Mouse (Mus musculus): ENCODE results near the gene Lmo2. TPM values are rescaled to one million over a fixed set of nuclear protein-coding genes. Genes with fewer than 3 reads are reported as not detected.
"Not testable (repeated sequence)": the region's sequence is repeated elsewhere in the genome, so short reads cannot be mapped to it uniquely, and the experiment has no call there.

Lmo2 gene
- total RNA-seq, 2 experiments from 2014 or later = 7.0 to 10.6 TPM

DNA sequence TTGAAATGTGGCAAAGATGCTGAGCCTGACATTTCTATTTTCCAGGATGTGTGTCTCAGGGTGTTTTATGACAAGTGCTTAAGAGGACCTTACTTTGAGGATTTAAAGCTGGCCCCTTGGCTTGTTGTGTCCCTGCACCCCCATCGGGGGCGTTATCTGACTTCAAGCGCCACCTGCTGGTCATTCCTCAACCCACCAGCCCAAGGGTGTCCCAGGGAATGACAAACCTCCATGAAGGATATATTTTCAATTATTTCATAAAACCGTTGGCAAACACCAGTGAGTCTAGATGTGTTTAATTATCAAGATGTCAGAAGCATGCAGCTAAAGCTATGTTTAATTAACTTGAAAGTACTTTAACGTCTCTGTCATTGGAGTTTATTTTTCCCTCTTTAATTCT, 24.5 kb downstream of the Lmo2 start:
- DNase-seq = peak; percentile 26

DNA sequence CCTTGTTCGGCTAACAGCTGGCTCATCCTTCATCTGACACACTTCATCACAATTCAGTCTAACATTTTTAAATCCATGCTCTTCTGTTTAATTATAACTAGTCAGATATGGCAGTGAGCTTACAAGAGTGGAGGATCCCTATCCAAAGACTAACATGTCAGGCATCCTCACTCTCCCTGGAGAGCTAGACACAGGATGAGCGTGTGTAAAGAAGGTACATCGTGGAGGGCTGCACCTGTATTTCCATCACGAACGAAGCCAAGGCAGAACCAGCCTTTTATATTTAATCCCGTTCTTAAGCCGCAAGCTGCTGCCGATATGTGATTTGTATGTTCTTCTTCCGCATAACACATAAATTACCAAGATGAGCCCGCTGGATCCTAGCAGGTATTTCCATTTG, 25.4 kb downstream of the Lmo2 start:
- DNase-seq = no peak

DNA sequence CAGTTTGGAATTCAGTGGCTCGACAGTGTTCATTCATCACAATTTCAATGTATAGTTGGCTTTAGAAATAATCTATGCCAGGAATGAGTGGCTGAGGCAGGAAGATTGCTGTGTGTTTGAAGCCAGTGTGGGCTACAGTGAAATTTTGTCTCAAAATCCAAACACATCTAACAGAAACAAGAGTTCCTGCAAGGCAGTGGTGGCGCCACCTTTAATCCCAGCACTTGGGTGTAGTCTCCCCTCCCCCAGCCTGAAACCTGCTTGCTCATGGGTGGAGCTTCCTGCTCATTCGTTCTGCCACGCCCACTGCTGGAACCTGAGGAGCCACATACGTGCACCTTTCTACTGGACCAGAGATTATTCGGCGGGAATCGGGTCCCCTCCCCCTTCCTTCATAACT, 29.8 kb downstream of the Lmo2 start:
- not testable (repeated sequence) for DNase-seq

DNA sequence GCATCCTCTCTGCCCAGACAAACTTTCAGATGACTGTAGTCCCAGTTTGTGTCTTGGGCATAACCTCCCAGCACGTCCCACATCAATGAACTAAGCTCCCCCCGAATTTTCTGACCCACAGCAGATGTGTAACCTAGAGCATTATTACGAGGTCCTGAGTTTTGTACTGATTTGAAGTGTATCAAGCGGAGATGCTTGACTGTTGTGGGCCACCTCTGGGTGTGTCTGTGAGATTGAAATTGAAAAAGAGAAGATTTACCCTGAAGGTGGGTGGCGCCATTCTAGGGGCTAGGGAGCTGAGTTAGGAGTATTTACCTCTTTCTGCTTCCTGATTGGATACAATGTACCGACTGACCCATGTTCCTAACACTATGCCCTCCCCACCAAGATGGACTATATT, 31.9 kb downstream of the Lmo2 start:
- no peak for DNase-seq

DNA sequence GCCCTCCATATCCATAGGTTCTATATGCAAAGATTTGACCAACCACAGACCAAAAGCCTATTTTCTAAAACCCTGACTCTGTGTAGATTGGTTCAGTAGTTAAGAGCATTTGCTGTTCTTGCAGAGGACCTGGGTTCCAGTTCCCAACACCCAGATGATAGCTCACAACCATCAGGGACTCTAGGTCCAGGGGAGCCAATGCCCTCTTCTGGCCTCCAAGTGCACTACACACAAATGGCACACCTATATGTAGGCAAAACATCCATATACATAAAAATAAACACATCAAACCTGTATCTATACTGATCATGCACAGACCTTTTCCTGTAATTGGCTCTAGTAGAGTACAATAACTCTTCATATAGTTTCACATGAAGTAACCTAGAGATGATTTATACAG, 33.5 kb downstream of the Lmo2 start:
- DNase-seq = no peak

DNA sequence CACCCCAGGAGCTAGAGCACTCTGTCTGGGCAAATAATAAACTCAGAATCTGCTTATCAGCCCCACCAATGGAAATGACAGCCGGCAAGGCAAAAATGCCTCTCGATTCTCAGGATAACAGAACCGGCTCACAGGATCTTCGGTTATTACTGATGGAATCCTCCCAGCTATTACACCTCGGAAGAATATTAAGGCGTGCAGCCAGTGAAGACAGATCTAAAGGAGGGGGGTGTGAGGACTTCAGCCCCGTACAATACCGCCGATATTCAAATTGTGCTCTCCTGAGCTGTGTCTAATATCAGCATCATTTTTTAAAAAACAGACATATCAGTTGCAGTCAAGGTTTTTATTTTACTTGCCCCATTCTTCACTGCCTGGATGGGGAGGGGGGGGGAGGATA, 34.4 kb downstream of the Lmo2 start:
- no peak for DNase-seq

DNA sequence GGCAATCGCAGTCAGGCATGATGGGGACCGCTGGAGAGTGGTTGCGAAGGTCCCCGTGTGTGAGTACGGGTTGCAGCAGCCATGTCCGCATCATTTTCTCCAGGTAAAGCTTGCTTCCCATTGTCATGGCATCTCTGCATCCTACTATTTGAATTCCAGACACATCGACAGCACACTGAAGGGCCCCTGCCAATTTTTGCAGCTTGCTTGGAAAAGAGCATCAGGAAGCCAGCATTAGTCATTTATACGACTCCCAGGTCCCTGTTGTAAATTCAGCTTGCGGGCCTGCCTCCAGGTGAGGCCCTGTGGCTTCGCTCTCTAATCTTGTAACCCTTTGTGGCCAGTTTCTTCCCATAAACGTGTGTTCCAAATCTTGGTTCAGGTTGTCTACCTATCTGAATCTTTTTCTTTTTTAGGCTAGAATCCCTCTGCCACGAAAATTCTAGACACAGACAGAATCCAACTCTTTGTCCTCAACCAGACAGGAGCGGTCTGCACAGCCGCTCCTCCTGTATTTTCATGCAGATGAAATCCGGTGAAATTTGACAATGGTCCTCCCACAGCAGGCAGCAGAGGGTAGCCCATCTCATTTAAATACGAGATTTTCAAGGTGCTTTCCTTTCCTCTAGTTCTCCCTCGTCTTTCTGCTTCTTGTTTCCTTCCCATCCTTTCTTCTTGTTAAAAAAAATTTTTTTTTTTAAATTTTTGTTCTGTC, 35.0 kb downstream of the Lmo2 start:
- no peak for DNase-seq

DNA sequence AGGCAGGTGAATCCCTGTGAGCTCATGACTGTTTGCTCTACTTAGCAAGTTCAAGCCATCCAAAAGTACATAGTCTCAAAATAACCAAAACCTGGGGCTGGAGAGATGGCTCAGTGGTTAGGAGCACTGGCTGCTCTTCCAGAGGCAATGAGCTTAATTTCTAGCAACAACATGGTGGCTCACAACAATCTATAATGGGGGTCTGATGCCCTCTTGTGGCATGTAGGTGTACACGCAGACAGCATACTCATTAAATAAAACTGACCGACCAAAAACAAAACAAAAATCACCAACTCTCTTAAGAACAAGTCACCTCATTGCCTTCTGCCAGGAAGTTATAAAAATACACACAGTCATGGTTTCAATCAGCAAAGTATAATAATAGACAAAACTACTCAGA, 43.3 kb downstream of the Lmo2 start:
- DNase-seq = no peak

DNA sequence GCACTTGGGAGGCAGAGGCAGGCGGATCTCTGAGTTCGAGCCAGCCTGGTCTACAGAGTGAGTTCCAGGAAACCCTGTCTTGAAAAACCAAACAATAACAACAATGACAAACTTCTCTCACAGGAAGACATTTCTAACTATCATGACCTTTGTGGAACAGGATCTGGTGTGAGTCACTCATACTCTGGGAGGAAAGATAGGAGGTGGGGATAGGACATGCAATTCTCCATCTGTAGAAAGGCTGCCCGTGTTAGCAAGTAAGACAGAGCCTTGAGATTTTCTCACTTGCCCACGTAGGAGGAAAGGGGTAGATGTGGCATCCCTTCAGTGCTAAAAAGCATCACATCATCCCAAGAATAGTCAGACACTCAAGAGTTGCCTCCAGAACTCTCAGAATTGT, 44.1 kb downstream of the Lmo2 start:
- DNase-seq = no peak

DNA sequence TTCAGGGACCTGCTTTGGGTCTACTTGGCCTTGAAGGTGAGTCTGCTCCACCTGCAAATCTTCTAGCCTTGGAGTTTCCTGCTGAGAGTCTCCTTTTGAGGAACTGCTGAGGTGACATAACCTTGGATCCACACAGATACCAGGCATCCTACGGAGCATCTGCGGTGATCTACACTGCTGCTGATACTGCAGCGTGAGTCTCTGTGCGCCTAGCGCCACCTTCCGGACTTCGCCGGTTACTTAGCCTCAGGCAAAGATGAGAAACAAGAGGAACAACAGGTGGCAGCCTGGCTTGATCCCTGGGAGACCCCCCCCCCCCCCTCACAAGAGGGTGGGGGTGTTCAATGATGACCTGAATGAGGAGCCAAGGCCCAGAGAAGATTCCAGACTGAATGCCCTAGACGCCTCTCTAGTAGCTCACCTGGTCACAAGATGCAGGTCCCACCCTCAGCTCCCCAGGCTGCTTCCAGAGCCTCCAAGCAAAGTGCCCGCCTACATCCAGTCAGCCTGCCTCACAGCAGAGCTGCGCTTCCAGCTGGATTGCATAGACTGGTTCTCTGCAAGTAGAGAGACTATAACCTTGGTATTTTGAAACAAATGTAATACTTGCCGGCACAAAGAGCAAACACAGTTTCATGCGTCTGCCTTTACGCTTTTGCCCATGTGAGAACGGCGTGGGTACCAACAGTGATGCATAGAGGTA, 45.1 kb downstream of the Lmo2 start:
- no peak for DNase-seq

DNA sequence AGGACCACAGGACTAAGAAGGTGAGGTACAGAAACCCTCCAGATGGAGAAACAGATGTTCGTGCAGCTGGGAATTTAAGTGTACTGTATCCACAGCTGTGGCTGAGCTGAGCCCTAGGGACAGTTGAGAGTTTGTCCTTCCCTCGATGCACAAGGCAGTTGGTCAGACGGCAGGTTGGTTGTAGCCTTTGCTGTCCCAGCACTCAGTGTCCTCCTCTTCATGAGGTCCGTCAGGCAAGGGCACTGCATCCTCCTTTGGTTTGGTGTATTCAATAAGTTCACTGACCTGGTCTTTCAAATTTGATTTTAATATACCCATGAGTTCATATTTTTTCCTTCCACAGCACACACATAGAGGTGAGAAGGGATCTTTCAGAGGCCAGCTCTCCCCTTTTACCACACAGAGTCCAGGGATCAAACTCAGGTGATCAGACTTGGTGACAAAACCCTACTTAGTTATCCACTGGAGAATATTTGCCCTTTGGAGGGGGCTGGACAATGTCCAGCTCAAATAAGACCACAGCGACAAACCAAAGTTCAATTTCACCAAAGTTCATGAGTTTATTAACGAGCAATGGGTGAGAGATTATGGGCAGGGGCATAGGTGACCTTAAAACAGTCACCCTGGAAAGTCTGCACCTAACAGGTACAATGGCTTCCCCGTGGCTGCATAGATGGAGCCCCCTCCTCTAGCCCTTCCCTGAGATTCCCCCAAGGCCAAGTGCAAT, 50.2 kb downstream of the Lmo2 start:
- no peak for DNase-seq

DNA sequence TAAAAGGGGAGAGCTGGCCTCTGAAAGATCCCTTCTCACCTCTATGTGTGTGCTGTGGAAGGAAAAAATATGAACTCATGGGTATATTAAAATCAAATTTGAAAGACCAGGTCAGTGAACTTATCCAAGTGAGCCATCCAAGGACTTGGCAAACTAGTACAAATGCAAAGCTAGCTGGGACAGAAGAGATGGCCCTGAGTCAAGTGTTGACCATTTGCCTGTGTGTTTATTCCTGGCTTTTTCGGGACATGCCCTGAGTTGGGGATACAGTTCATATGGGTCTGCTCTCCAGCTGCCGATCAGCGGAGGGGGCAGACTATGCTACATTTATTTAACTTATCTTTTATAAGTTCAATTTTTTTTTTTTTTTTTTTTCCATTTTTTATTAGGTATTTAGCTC, 51.1 kb downstream of the Lmo2 start:
- not testable (repeated sequence) for DNase-seq

DNA sequence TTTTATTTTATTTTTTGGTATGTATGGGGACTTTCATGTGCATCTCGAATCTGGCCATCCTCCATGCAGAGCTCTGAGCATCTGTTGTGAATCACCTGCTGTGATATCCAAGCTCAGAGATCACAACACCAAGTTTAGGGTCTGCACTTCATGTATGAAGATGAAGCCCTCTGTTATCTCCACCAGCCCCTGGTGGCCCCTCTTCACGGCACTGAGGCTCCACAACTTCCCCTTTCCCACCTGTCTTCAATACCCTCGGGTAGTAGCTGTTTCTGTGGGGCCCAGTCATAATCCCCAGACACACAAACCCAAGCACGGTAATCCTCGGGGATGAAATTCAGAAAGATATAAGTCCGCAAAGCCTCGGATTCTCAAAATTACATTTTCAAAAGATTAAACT, 65.3 kb downstream of the Lmo2 start:
- DNase-seq = no peak

DNA sequence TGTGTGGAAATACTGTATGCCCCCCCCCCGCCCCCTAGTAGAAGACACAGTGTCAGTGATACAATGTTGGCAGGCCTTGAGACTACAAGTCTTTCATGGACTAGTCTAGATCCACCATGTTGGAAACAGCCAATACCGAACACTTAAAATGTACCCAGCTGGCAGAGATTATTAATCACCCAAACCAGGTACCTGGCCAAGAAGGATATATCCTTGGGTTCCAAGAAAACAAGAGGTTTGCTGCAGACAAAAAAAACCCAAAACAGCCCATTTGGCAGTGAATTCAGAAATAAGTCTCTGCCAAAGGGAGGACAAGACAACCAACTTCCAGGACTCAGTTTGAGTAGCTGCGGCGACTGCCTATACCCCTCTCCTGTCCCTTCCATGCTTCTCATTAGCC, 66.9 kb downstream of the Lmo2 start:
- no peak for DNase-seq

DNA sequence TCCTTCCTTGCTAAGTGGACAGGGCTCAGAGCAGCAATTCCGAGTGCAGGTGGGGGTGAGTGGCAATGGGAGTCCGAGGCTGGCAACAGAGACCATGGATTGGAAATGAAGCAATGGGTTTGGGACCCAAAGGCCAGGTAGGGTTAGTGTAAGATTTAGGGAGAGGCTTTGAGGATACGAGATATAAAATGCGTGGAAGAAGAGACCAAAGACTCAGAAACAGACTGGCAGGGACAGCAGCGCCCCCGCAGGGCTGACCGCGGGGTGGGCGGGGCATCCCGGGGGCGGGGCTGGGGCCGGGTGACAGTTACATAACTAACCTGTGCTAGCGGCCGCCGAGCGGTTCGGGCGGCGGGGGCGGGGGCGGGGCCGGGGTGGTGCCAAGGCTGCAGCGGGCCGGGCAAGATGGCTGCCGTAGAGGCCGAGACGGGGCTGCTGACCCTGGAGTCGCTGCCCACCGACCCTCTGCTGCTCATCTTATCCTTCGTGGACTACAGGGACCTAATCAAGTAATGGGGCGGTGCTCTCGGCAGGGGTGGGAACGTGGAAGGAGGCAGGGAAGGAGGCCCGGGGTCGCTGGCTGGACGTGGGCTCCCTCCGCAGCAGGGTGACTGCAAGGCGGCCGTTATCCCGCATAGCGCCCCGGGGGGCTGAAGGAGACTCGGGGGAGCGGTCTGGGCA, 69.8 kb downstream of the Lmo2 start, which contains the start of gene Fbxo3:
Gene Fbxo3 (plus strand): TSS at position 264 of the 681 bp plus-strand sequence.
- DNase-seq = peak; percentile 93

DNA sequence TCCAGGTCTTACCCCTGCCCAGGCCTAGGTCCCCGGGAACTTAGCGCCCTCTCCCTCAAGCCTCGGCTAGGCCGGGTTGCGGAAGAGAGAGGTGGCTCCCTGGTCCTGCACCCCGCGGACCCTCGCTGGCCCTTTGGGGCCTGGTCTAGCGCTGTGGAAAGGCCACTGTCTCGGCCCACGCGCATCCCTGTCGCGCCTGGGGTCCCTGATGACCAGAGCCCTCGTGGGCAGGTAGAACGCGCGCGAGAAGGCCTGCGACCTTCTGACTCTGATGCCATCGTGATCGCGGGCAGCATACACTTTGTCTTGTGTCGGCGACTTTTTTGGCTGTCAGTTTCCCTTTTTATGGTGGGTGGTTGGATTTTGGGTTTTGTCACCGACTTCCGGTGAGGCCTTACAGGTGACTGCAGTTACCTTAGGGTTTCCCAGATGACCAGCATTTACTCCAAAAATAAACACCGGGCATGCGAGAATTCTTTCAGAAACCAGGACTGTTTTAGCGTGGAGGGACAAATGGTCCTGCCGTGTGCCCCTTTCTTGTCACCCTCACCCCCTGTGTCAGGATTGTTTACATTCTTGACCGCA, 70.4 kb downstream of the Lmo2 start, which contains the start of gene 4931422A03Rik:
Gene 4931422A03Rik (minus strand): TSS at position 223 of the 585 bp plus-strand sequence.
- no peak for DNase-seq

DNA sequence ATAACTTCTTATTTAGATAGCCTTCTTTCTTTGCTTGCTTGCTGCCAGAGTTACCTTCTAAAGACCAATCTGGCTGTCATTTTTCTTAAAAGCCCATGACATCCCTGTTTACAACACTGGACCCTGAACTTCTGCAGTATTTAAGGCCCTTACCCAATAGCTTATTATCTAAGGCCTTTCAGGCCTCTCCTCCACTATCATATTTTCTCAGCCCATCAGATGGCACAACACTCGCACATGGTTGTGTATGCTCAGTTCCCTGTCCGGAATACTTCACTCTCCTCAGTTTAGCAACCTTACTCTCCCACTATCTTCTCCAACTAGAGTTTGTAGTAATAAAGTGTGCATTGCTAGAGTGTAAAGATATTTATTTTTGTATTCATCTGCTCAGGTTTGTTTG, 71.3 kb downstream of the Lmo2 start:
- DNase-seq = no peak

DNA sequence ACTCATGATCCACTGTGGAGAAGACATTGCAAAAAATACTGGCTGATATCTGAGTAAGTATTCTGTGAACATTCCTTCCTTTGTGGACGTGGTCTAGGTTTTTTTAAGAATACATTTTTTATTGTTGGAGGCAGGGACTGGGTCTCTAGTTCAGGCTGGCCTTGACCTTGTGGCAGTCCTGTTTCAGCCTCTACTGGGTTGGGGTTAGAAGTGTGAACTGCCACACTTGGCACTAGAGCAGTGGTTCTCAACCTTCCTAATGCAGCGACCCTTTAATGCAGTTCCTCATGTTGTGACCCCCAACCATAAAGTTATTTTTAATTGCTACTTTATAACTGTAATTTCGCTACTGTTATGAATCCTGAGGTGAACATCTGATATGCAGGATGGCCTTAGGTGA, 72.6 kb downstream of the Lmo2 start:
- DNase-seq = no peak

Data from gastrocnemius, postnatal 25 days (tissue).